In genomic region chr1:174649421-174649826, GRCm38 (mm10) we compare ENCODE assay signal across 22 mouse cellular contexts.
DNase-seq lines count a peak whose midpoint lies in the region; ATAC-seq and TF ChIP-seq lines count a peak whose summit lies in the region.
"Had no signal": no experiment of that assay in that cellular context is flagged by ENCODE, and none has a peak within 500 bp of the region (broad histone marks: within the 10 kb centered on the region; RNA-seq: fewer than 3 reads in every experiment).

No protein-coding gene starts in this region.

- no peak for TF ChIP-seq CTCF in brain, embryonic 14.5 days (IDR thresholded peaks at IDR 0.05; ENCODE audit: borderline replicate concordance, extremely low read depth, insufficient read depth, insufficient read length)

- 65% methylated on average over 11 of the region's 11 CpGs for WGBS in forebrain, embryonic 13.5 days
- WGBS in forebrain, embryonic 10.5 days, result 77% methylated on average over 11 of the region's 11 CpGs
- WGBS in midbrain, embryonic 13.5 days, result 31% methylated on average over 11 of the region's 11 CpGs

- no peak overlapping the region for H3K4me2 ChIP-seq in forebrain, embryonic 13.5 days
- H3K4me2 ChIP-seq in midbrain, embryonic 13.5 days (replicated peaks), result no peak overlapping the region
- H3K4me2 ChIP-seq: hindbrain, embryonic 15.5 days; limb, embryonic 13.5 days; neural tube, embryonic 15.5 days had no signal

- TF ChIP-seq POLR2A in brain, embryonic 14.5 days (IDR thresholded peaks at IDR 0.05; ENCODE audit: borderline replicate concordance, extremely low read depth, insufficient read depth, insufficient read length, poor library complexity, severe bottlenecking), result no peak

- H3K4me3 ChIP-seq in forebrain, embryonic 13.5 days, result no peak overlapping the region
- no peak overlapping the region for H3K4me3 ChIP-seq in forebrain, embryonic 10.5 days
- no peak overlapping the region for H3K4me3 ChIP-seq in midbrain, embryonic 13.5 days (replicated peaks)
- H3K4me3 ChIP-seq: hindbrain, embryonic 15.5 days; layer of hippocampus, adult 2 months; limb, embryonic 13.5 days; myocyte; neural tube, embryonic 15.5 days had no signal

- H3K9me3 ChIP-seq in forebrain, embryonic 13.5 days (replicated peaks), result no peaks in the 10 kb centered on the region
- no peaks in the 10 kb centered on the region for H3K9me3 ChIP-seq in forebrain, embryonic 10.5 days
- H3K9me3 ChIP-seq in midbrain, embryonic 13.5 days, result no peaks in the 10 kb centered on the region
- H3K9me3 ChIP-seq: hindbrain, embryonic 15.5 days; limb, embryonic 13.5 days had no signal

- no peak overlapping the region for H3K27ac ChIP-seq in forebrain, embryonic 13.5 days
- no peak overlapping the region for H3K27ac ChIP-seq in forebrain, embryonic 10.5 days
- H3K27ac ChIP-seq in midbrain, embryonic 13.5 days, result peak overlapping the region; percentile 49
- H3K27ac ChIP-seq: hindbrain, embryonic 15.5 days; kidney, postnatal 0 days; limb, embryonic 13.5 days; liver, embryonic 14.5 days; neural tube, embryonic 15.5 days had no signal

- ATAC-seq in forebrain, embryonic 13.5 days, result peak; percentile 24; the same call in 1 of the 2 replicates
- peak; percentile 85 for ATAC-seq in midbrain, embryonic 13.5 days

- H3K27me3 ChIP-seq in forebrain, embryonic 13.5 days, result no peaks in the 10 kb centered on the region
- no peaks in the 10 kb centered on the region for H3K27me3 ChIP-seq in forebrain, embryonic 10.5 days (ENCODE audit: poor library complexity, severe bottlenecking)
- no peaks in the 10 kb centered on the region for H3K27me3 ChIP-seq in midbrain, embryonic 13.5 days
- H3K27me3 ChIP-seq: CH12.LX; hindbrain, embryonic 15.5 days; limb, embryonic 13.5 days; neural tube, embryonic 15.5 days had no signal

- DNase-seq in forebrain, embryonic 10.5 days (ENCODE audit: extremely low spot score, low spot score), result no peak
- DNase-seq in brain, embryonic 14.5 days (ENCODE audit: low read depth), result peak; percentile 68
- peak; percentile 54 for DNase-seq in fibroblast of lung, adult 2 months (ENCODE audit: low read depth)
- no peak for DNase-seq in frontal cortex, postnatal 10 days (ENCODE audit: low spot score in 2 of 2)
- no peak for DNase-seq in cerebellum, postnatal 14 days
- DNase-seq: adrenal gland, postnatal 14 days; cerebellum, adult 8-10 months; gastrocnemius, postnatal 10 days; heart, adult 18-20 months; kidney, adult 11 months; right cerebral cortex, postnatal 25 days; thymus, postnatal 36 days had no signal

- peaks cover 3% of the 10 kb centered on the region; the same call in 1 of the 2 replicates for H3K4me1 ChIP-seq in forebrain, embryonic 13.5 days
- H3K4me1 ChIP-seq in forebrain, embryonic 10.5 days, result no peaks in the 10 kb centered on the region
- peaks cover 7% of the 10 kb centered on the region for H3K4me1 ChIP-seq in midbrain, embryonic 13.5 days (replicated peaks)
- H3K4me1 ChIP-seq: hindbrain, embryonic 15.5 days; neural tube, embryonic 15.5 days had no signal

- H3K9ac ChIP-seq in forebrain, embryonic 13.5 days, result no peak overlapping the region
- no peak overlapping the region for H3K9ac ChIP-seq in midbrain, embryonic 13.5 days (replicated peaks)
- H3K9ac ChIP-seq: hindbrain, embryonic 15.5 days; limb, embryonic 13.5 days; liver, embryonic 14.5 days; neural tube, embryonic 15.5 days had no signal

- H3K36me3 ChIP-seq in forebrain, embryonic 13.5 days (ENCODE audit: poor library complexity, severe bottlenecking), result no peaks in the 10 kb centered on the region
- H3K36me3 ChIP-seq in forebrain, embryonic 10.5 days (replicated peaks), result no peaks in the 10 kb centered on the region; the same call in 1 of the 2 replicates
- H3K36me3 ChIP-seq in midbrain, embryonic 13.5 days, result 0 out of 2 replicates have a peak, but pooled peaks cover 6% of the 10 kb centered on the region
- H3K36me3 ChIP-seq: hindbrain, embryonic 15.5 days; limb, embryonic 13.5 days; neural tube, embryonic 15.5 days had no signal

Comparison
In these comparisons a context has a peak if more than half of its experiments do, and no peak if none do; other contexts are left out.
1. DNase-seq: peak in brain, embryonic 14.5 days (single experiment) and fibroblast of lung, adult 2 months (single experiment); none in forebrain, embryonic 10.5 days (single experiment), frontal cortex, postnatal 10 days (0 of 2) and cerebellum, postnatal 14 days (0 of 2).